Mouse (Mus musculus): ENCODE results near the gene Atp6v1g2. TPM values are rescaled to one million over a fixed set of nuclear protein-coding genes. Genes with fewer than 3 reads are reported as not detected.

The Atp6v1g2 gene
- polyA plus RNA-seq, 1 experiment: 765 TPM

DNA sequence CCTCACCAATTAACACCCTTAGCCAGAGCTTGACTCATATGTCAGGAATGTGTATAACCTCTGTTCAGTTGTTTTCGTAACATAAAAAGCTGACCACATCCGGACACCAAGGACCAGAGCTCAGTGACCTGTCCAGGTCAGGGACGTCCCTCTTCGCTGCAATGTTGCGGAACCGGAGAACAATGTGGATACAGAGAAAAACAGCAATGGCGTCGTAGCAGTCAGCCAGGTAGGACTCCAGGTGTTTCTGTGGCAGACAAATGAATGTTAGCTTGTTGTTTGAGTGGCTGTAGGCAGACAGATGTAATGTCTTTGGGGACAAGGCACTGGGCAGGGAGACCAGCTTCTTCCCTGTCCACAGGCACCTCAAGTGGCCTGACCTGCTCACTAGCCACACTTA, 44.6 kb downstream of the Atp6v1g2 start:
- TF ChIP-seq CTCF (IDR thresholded peaks at IDR 0.05; ENCODE audit: extremely low read depth, insufficient read depth, low read length) (no peak), POLR2A (IDR thresholded peaks at IDR 0.05; ENCODE audit: extremely low read depth, insufficient read depth, low read length) (no peak)
- Histone ChIP-seq H3K4me3 (ENCODE audit: insufficient read depth, low read length) (no peak overlapping the region), H3K4me1 (ENCODE audit: control insufficient read depth, insufficient read depth, low read length) (no peaks in the 10 kb centered on the region), H3K27ac (ENCODE audit: insufficient read depth, low read length) (no peak overlapping the region)

DNA sequence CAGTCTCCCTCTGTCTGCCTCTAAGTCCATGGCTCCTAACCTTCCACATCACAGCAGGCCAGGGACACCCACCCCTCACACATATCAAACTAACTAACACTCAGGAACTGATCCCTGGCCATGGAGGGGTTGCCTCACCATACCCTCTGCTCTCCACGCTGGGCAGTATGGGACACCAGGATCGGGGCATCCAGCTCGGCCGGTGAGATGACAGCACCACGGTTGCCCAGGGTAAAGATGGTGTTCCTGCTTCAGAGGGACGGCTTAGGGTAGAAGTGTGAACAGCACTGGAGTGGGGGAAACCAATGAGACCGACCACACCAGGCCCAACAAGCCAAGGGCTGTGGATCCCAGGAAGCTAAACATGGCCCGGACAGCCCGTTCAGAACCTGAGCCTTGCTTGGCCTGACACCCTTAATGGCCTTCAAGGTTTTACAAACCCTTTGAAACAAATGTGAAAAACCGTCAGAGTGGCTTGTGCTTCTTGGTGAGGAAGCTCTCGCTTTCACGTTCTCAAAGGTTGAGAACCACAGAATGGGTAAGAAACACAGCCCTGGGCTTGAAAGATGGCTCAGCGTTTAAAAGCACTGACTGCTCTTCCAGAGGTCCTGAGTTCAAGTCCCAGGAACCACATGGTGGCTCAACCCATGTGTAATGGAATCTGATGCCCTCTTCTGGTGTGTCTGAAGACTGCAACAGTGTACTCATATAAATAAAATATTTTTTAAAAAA, 45.7 kb downstream of the Atp6v1g2 start:
- Histone ChIP-seq H3K4me1 (ENCODE audit: control insufficient read depth, insufficient read depth, low read length) (no peaks in the 10 kb centered on the region), H3K27ac (ENCODE audit: insufficient read depth, low read length) (no peak overlapping the region), H3K4me3 (ENCODE audit: insufficient read depth, low read length) (no peak overlapping the region)
- no peak for TF ChIP-seq POLR2A (IDR thresholded peaks at IDR 0.05; ENCODE audit: extremely low read depth, insufficient read depth, low read length)

DNA sequence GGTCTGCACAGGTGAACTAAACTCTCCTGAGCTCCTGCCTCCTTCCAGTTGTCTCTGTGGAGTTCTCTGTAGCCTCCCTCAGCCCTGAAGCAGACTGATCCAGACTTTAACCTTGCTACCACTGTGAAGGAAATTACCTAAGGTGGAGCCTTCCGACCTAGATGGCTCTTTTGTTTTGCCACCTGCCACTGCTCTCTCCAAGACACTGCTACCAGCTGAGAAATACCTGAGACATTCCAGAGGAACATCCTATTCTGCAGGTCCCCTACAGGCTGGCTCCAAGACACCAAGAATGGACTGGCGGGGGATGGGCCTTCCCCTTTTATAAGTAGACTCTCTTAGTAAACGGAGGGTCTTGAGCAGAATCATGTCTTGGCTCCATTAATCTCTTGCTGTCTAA, 46.8 kb downstream of the Atp6v1g2 start:
- TF ChIP-seq CTCF (IDR thresholded peaks at IDR 0.05; ENCODE audit: extremely low read depth, insufficient read depth, low read length) (no peak), POLR2A (IDR thresholded peaks at IDR 0.05; ENCODE audit: extremely low read depth, insufficient read depth, low read length) (no peak)
- Histone ChIP-seq H3K4me3 (ENCODE audit: insufficient read depth, low read length) (no peak overlapping the region), H3K27ac (ENCODE audit: insufficient read depth, low read length) (no peak overlapping the region), H3K4me1 (ENCODE audit: control insufficient read depth, insufficient read depth, low read length) (no peaks in the 10 kb centered on the region)

DNA sequence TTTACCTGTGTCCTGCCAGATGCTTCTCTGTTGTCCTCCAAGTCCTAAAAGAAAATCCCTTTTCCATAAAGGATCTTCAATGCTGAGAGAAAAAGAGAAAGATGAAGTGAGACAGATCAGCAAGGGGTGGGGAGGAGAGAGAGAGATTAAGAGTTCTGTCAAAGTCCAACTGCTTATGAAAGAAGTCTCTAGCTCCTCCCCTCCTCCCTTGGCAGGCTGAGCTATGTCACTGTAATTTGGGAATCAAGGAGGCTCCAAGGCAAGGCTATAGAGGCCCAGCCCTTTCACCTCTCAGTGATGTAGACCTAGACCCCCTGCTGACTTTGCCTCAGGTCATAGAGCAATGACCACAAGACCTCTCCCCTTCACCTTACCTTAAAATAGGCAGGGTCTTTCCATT, 52.0 kb downstream of the Atp6v1g2 start:
- TF ChIP-seq CTCF (IDR thresholded peaks at IDR 0.05; ENCODE audit: extremely low read depth, insufficient read depth, low read length): no peak
- no peaks in the 10 kb centered on the region for H3K4me1 ChIP-seq (ENCODE audit: control insufficient read depth, insufficient read depth, low read length)

More for the DNA sequence above, 52.0 kb downstream of the Atp6v1g2 start:
- no peak overlapping the region for H3K27ac ChIP-seq (ENCODE audit: insufficient read depth, low read length)
- H3K4me3 ChIP-seq (ENCODE audit: insufficient read depth, low read length): no peak overlapping the region

Other genes starting within 250 kb of the Atp6v1g2 start
- gene Vars, start 232.7 kb upstream of the Atp6v1g2 start, polyA plus RNA-seq (2012; rRNA removed): 43.7 and 46.6 TPM in 2 replicates
- 0.29 and 0.36 TPM in 2 replicates for gene Vwa7, start 217.1 kb upstream of the Atp6v1g2 start, polyA plus RNA-seq (2012; rRNA removed)
- 0.94 and 0.96 TPM in 2 replicates for gene Sapcd1, start 205.6 kb upstream of the Atp6v1g2 start, polyA plus RNA-seq (2012; rRNA removed)
- 0.58 and 0.72 TPM in 2 replicates for gene Msh5, start 186.9 kb upstream of the Atp6v1g2 start, polyA plus RNA-seq (2012; rRNA removed)
- gene Clic1, start 183.7 kb upstream of the Atp6v1g2 start, polyA plus RNA-seq (2012; rRNA removed): 18.4 and 18.7 TPM in 2 replicates
- gene Ddah2, start 174.6 kb upstream of the Atp6v1g2 start, polyA plus RNA-seq (2012; rRNA removed): 25.1 and 26.8 TPM in 2 replicates
- not detected in 2 replicates for gene Ly6g6c, start 168.3 kb upstream of the Atp6v1g2 start, polyA plus RNA-seq (2012; rRNA removed)
- not detected in 2 replicates for gene Mpig6b, start 167.5 kb upstream of the Atp6v1g2 start, polyA plus RNA-seq (2012; rRNA removed)
- gene Ly6g6e, start 156.8 kb upstream of the Atp6v1g2 start, polyA plus RNA-seq (2012; rRNA removed): 4.8 and 5.5 TPM in 2 replicates
- gene Ly6g6d, start 155.6 kb upstream of the Atp6v1g2 start, polyA plus RNA-seq (2012; rRNA removed): 1.8 and 3.6 TPM in 2 replicates
- gene Ly6g6f, start 148.1 kb upstream of the Atp6v1g2 start, polyA plus RNA-seq (2012; rRNA removed): 0.44 and 1.1 TPM in 2 replicates
- 147 and 159 TPM in 2 replicates for gene Abhd16a, start 144.4 kb upstream of the Atp6v1g2 start, polyA plus RNA-seq (2012; rRNA removed)
- gene Ly6g5c, start 125.4 kb upstream of the Atp6v1g2 start, polyA plus RNA-seq (2012; rRNA removed): not detected in 2 replicates
- gene Ly6g5b, start 118.2 kb upstream of the Atp6v1g2 start, polyA plus RNA-seq (2012; rRNA removed): 0.91 and 1.3 TPM in 2 replicates
- 20.4 and 21.0 TPM in 2 replicates for gene Gpank1, start 112.2 kb upstream of the Atp6v1g2 start, polyA plus RNA-seq (2012; rRNA removed)
- 191 and 200 TPM in 2 replicates for gene Csnk2b, start 111.6 kb upstream of the Atp6v1g2 start, polyA plus RNA-seq (2012; rRNA removed)
- 9.6 and 10.3 TPM in 2 replicates for gene D17H6S53E, start 107.3 kb upstream of the Atp6v1g2 start, polyA plus RNA-seq (2012; rRNA removed)
- gene Apom, start 101.6 kb upstream of the Atp6v1g2 start, polyA plus RNA-seq (2012; rRNA removed): 0.13 TPM in 2 replicates
- 194 and 212 TPM in 2 replicates for gene Bag6, start 98.5 kb upstream of the Atp6v1g2 start, polyA plus RNA-seq (2012; rRNA removed)
- gene Prrc2a, start 68.8 kb upstream of the Atp6v1g2 start, polyA plus RNA-seq (2012; rRNA removed): 269 and 273 TPM in 2 replicates
- gene Aif1, start 57.6 kb upstream of the Atp6v1g2 start, polyA plus RNA-seq (2012; rRNA removed): 13.0 and 13.2 TPM in 2 replicates
- 18.9 and 20.2 TPM in 2 replicates for gene Lst1, start 45.2 kb upstream of the Atp6v1g2 start, polyA plus RNA-seq (2012; rRNA removed)
- gene Ltb, start 39.2 kb upstream of the Atp6v1g2 start, polyA plus RNA-seq (2012; rRNA removed): 0.71 and 1.5 TPM in 2 replicates
- 0.06 and 0.11 TPM in 2 replicates for gene Tnf, start 31.7 kb upstream of the Atp6v1g2 start, polyA plus RNA-seq (2012; rRNA removed)
- gene Lta, start 28.3 kb upstream of the Atp6v1g2 start, polyA plus RNA-seq (2012; rRNA removed): 0.19 and 0.32 TPM in 2 replicates
- not detected in 2 replicates for gene Gm16181, start 12.8 kb upstream of the Atp6v1g2 start, polyA plus RNA-seq (2012; rRNA removed)
- gene Nfkbil1, start 2.1 kb downstream of the Atp6v1g2 start, polyA plus RNA-seq (2012; rRNA removed): 12.2 and 13.8 TPM in 2 replicates
- gene Ddx39b, start 8.1 kb downstream of the Atp6v1g2 start, polyA plus RNA-seq (2012; rRNA removed): 382 and 400 TPM in 2 replicates
- gene H2-D1, start 29.1 kb downstream of the Atp6v1g2 start, polyA plus RNA-seq (2012; rRNA removed): 64.1 and 72.6 TPM in 2 replicates
- gene H2-Q1, start 86.7 kb downstream of the Atp6v1g2 start, polyA plus RNA-seq (2012; rRNA removed): 0.68 and 0.88 TPM in 2 replicates
- 0.57 and 0.96 TPM in 2 replicates for gene H2-Q2, start 108.6 kb downstream of the Atp6v1g2 start, polyA plus RNA-seq (2012; rRNA removed)
- gene H2-Q4, start 146.0 kb downstream of the Atp6v1g2 start, polyA plus RNA-seq (2012; rRNA removed): 6.2 and 6.5 TPM in 2 replicates
- 1.2 and 1.7 TPM in 2 replicates for gene H2-Q6, start 191.2 kb downstream of the Atp6v1g2 start, polyA plus RNA-seq (2012; rRNA removed)
- 1.2 and 1.9 TPM in 2 replicates for gene H2-Q7, start 205.5 kb downstream of the Atp6v1g2 start, polyA plus RNA-seq (2012; rRNA removed)
- gene H2-Q10, start 236.4 kb downstream of the Atp6v1g2 start, polyA plus RNA-seq (2012; rRNA removed): 0.04 and 0.09 TPM in 2 replicates